Mouse (Mus musculus) hindbrain, embryonic 16.5 days (tissue): Measurements from ENCODE around the gene Cfi. TPM values are rescaled to one million over a fixed set of nuclear protein-coding genes. Genes with fewer than 3 reads are reported as not detected.

Source experiments
- ATAC-seq: fragments of 200-750 bp; cut with Nextera tagmentation; 2 replicates; pipeline ENCODE4 v1.8.0; 2017; ENCODE audit warnings: moderate TSS enrichment, moderate library complexity
- H3K27ac ChIP-seq: fragments of 300-500 bp; sonication (generic); 2 replicates; pipeline ENCODE4 v1.5.1; 2014; ENCODE audit warnings: low read depth, mild to moderate bottlenecking, control low read depth, low read length, moderate library complexity
- H3K27me3 ChIP-seq: fragments of 300-500 bp; sonication (generic); replicated peaks from 2 replicates; pipeline ENCODE4 v1.6.1; 2014; ENCODE audit warnings: low read length; ENCODE audit not compliant: control insufficient read depth, insufficient read depth
- H3K36me3 ChIP-seq: fragments of 300-500 bp; sonication (generic); 2 replicates; pipeline ENCODE4 v1.6.1; 2014; ENCODE audit warnings: mild to moderate bottlenecking, low read length, moderate library complexity, mixed read lengths; ENCODE audit not compliant: control insufficient read depth, insufficient read depth
- H3K4me1 ChIP-seq: fragments of 300-500 bp; sonication (generic); 2 replicates; pipeline ENCODE4 v1.6.1; 2014; ENCODE audit warnings: low read depth, low read length; ENCODE audit not compliant: control insufficient read depth, insufficient read depth
- H3K4me2 ChIP-seq: fragments of 300-500 bp; sonication (generic); 2 replicates; pipeline ENCODE4 v1.6.1; 2014; ENCODE audit warnings: mild to moderate bottlenecking, low read length, control low read depth, moderate library complexity
- H3K4me3 ChIP-seq: fragments of 300-500 bp; sonication (generic); 2 replicates; pipeline ENCODE4 v1.5.1; 2014; ENCODE audit warnings: mild to moderate bottlenecking, low read length, control low read depth, moderate library complexity
- H3K9ac ChIP-seq: fragments of 300-500 bp; sonication (generic); 2 replicates; pipeline ENCODE4 v1.6.1; 2014; ENCODE audit warnings: low read depth, mild to moderate bottlenecking, control low read depth, low read length, moderate library complexity
- H3K9me3 ChIP-seq: fragments of 300-500 bp; sonication (generic); 2 replicates; pipeline ENCODE4 v1.6.1; 2014; ENCODE audit warnings: mild to moderate bottlenecking, low read length, moderate library complexity; ENCODE audit not compliant: control insufficient read depth
- WGBS: fragments of 180-500 bp; shearing (Covaris S2); extraction: QIAGEN DNeasy Blood & Tissue Kit; methylation state at CpG from one replicate; pipeline ENCODE4 v1.1.7; 2014; 5-methylcytosine and 5-hydroxymethylcytosine counted together
- polyA plus RNA-seq: library from polyadenylated mRNA; unstranded; fragments of >200 nt; fragmentation: Nextera tagmentation; extraction: Ambion mirVana; gene quantifications from 2 replicates; pipeline ENCODE4 v1.2.1, GENCODE M21; 2015

Cfi gene
- polyA plus RNA-seq, 1 experiment from 2014 or later, result 0.53 TPM

DNA sequence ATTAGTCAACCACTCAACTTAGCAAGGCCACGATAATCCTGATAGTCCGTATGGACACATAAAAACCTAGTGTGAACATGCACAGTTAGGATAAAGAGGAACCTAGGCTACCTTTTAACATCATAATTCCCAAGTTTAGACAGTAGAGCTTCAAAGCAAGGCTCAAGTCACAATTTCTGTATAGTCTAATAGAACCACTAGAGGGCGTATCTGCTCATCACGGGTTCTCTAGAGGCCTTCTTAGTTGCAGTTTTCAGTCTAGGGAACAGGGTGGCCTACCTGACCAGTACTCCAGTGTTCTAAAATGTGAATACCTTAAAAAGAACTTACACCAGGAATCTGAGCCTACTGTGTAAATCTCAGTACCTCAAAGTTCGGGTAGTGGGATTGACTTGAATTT lies 12.4 kb upstream of the Cfi start:
- Histone ChIP-seq H3K27me3 (no peaks in the 10 kb centered on the region), H3K9me3 (no peaks in the 10 kb centered on the region), H3K4me1 (no peaks in the 10 kb centered on the region), H3K4me2 (no peak overlapping the region), H3K4me3 (no peak overlapping the region), H3K27ac (no peak overlapping the region), H3K9ac (no peak overlapping the region), H3K36me3 (peaks cover 31% of the 10 kb centered on the region)
- no peak; the same call in 1 of the 2 replicates for ATAC-seq
- 52% methylated on average over 5 of the region's 5 CpGs for WGBS

- Histone ChIP-seq H3K4me1 (no peaks in the 10 kb centered on the region), H3K36me3 (peaks cover 31% of the 10 kb centered on the region), H3K9me3 (no peaks in the 10 kb centered on the region), H3K4me3 (no peak overlapping the region), H3K27me3 (no peaks in the 10 kb centered on the region), H3K9ac (no peak overlapping the region), H3K4me2 (no peak overlapping the region), H3K27ac (no peak overlapping the region)
- 79% methylated on average over 4 of the region's 4 CpGs for WGBS
- no peak for ATAC-seq
These were observed 11.5 kb upstream of the Cfi start for GRCm38 (mm10) chr3:129824146-129824545.

DNA sequence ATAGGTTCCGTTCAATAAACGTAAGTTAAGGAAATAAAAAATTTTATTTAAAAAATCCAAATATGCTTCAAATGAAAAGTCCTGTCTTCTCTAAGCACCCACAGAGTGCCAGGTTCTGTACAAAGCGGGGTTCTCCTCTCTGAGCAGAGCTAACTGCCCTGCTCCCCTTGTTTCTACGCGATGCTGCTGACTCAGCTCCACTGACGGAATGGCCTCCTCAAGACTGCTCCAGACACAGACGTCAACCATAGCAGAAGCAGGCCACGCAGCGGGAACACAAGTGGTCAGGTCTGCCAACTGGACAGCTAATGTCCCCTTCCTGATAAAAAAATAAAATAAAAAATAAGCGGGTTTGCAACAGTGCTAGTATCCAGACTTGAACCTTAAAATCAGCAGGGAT lies 10.8 kb upstream of the Cfi start:
- H3K27me3 ChIP-seq, result no peaks in the 10 kb centered on the region
- no peak for ATAC-seq
- H3K9ac ChIP-seq, result no peak overlapping the region
- H3K9me3 ChIP-seq, result no peaks in the 10 kb centered on the region
- peaks cover 31% of the 10 kb centered on the region for H3K36me3 ChIP-seq
- H3K4me1 ChIP-seq, result peaks cover 6% of the 10 kb centered on the region
- H3K4me3 ChIP-seq, result no peak overlapping the region
- no peak overlapping the region for H3K27ac ChIP-seq
- WGBS, result 94% methylated on average over 10 of the region's 10 CpGs
- H3K4me2 ChIP-seq, result no peak overlapping the region

GRCm38 (mm10) chr3:129826691-129827090 lies 9.0 kb upstream of the Cfi start:
- H3K4me2 ChIP-seq, result no peak overlapping the region
- 90% methylated on average over 10 of the region's 10 CpGs for WGBS
- ATAC-seq, result no peak

DNA sequence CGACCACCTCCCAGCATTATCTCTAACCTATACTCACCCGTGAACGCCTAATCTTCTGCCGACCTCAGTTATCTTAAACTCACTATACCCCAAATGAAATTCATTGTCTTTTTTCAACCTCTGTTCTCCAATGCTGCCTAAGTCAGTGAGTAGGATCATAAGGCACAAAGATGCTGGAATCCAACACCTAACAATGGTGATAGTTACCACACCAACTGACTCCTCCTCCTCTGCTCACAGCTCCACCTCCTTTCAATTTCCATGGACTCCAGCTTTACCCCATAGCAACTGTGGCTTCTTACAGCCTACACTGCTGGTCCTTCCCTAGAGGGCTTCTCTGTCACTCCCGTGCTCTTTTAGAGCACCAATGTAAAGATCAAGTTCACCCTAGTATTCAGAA lies 8.0 kb upstream of the Cfi start:
- no peaks in the 10 kb centered on the region for H3K27me3 ChIP-seq
- no peak overlapping the region for H3K4me3 ChIP-seq
- H3K4me1 ChIP-seq, result peaks cover 9% of the 10 kb centered on the region
- H3K27ac ChIP-seq, result no peak overlapping the region
- H3K9ac ChIP-seq, result no peak overlapping the region
- no peaks in the 10 kb centered on the region for H3K9me3 ChIP-seq
- 97% methylated on average over 5 of the region's 5 CpGs for WGBS
- no peak for ATAC-seq
- H3K4me2 ChIP-seq, result no peak overlapping the region
- peaks cover 28% of the 10 kb centered on the region for H3K36me3 ChIP-seq

More at GRCm38 (mm10) chr3:129826691-129827090, 9.0 kb upstream of the Cfi start:
- no peak overlapping the region for H3K9ac ChIP-seq
- H3K27ac ChIP-seq, result no peak overlapping the region
- no peaks in the 10 kb centered on the region for H3K27me3 ChIP-seq
- peaks cover 31% of the 10 kb centered on the region for H3K36me3 ChIP-seq
- no peak overlapping the region for H3K4me3 ChIP-seq
- H3K4me1 ChIP-seq, result peaks cover 9% of the 10 kb centered on the region
- H3K9me3 ChIP-seq, result no peaks in the 10 kb centered on the region

- no peak for ATAC-seq
- H3K4me2 ChIP-seq, result peak overlapping the region; percentile 58
- H3K27me3 ChIP-seq, result no peaks in the 10 kb centered on the region
- H3K36me3 ChIP-seq, result peaks cover 9% of the 10 kb centered on the region; the same call in 1 of the 2 replicates
- peak overlapping the region; percentile 69 for H3K9ac ChIP-seq
- peak overlapping the region; percentile 89 for H3K27ac ChIP-seq
- under 1% methylated on average over 44 of the region's 45 CpGs for WGBS
- H3K4me1 ChIP-seq, result peaks cover 9% of the 10 kb centered on the region
- peak overlapping the region; percentile 85 for H3K4me3 ChIP-seq
- no peaks in the 10 kb centered on the region for H3K9me3 ChIP-seq
These were observed 5.1 kb upstream of the Cfi start for GRCm38 (mm10) chr3:129830626-129831025.

DNA sequence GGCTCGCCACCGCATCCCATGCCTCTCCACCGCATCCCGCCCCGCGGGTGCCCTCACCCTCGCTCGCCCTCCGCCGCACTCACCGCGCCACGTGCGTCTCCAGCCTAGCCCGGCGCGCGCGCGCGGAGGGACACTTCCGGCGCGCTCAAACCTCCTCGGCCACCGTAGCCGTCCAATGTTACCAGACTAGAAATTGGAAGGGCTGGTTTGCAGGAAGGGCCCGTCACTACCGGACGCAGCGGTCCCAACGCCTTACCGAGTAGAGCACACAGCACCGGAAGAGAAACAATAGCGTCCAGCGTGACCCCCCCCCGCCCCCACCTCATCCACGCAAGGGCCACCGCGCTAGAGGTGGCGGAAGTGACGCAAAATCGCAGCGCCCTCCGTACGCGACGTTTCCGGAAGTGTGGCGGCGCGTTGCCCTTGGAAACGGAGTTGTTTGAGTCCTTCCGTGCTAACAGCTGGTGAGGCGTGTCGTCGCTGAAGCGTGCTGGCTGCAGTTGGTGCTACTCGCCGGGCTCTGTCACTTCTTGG lies 4.6 kb upstream of the Cfi start, which contains the start of gene Gar1:
TSS of gene Gar1 (minus strand) at position 362 of the 534 bp plus-strand sequence.
- H3K27ac ChIP-seq, result peak within 1 kb of the TSS; percentile 89
- H3K27me3 ChIP-seq, result no peaks in the 10 kb centered on the region
- H3K9ac ChIP-seq, result peak within 1 kb of the TSS; percentile 69
- peaks cover 5% of the 10 kb centered on the region; the same call in 1 of the 2 replicates for H3K36me3 ChIP-seq
- H3K4me3 ChIP-seq, result peak within 1 kb of the TSS; percentile 85
- H3K4me1 ChIP-seq, result peaks cover 9% of the 10 kb centered on the region
- no peaks in the 10 kb centered on the region for H3K9me3 ChIP-seq
- ATAC-seq, result peak; percentile 98
- 1% methylated on average over 58 of the region's 60 CpGs for WGBS
- peak within 1 kb of the TSS; percentile 75 for H3K4me2 ChIP-seq

- Histone ChIP-seq H3K36me3 (no peaks in the 10 kb centered on the region), H3K4me1 (no peaks in the 10 kb centered on the region), H3K27ac (no peak overlapping the region), H3K9me3 (no peaks in the 10 kb centered on the region), H3K27me3 (no peaks in the 10 kb centered on the region), H3K4me2 (peak overlapping the region; percentile 8), H3K9ac (no peak overlapping the region), H3K4me3 (no peak overlapping the region)
- ATAC-seq, result no peak
- 19% methylated on average over 11 of the region's 11 CpGs for WGBS
These were observed 490 bp downstream of the Cfi start for GRCm38 (mm10) chr3:129836051-129836697.

DNA sequence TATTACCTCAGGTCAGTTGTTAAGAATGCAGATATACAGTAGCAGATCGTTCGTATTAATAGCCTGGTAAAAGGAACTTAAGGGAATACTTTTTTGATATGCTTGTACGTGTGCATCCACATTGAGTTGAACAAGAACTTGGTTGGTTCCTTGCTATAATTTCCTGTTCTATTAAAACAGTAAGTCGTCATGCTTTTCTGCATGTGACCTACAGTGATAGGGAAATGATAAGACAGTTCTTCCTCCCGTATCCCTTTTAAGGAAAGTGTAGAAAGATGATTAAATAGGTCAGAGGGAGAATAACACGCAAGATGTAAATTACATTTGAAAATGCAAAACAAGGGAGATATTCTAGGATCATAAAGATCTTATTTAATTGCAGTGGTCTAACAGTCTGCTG lies 1.3 kb downstream of the Cfi start:
- ATAC-seq, result no peak
- H3K9me3 ChIP-seq, result no peaks in the 10 kb centered on the region
- H3K9ac ChIP-seq, result no peak overlapping the region
- no peak overlapping the region for H3K4me3 ChIP-seq
- H3K27ac ChIP-seq, result no peak overlapping the region
- H3K4me1 ChIP-seq, result no peaks in the 10 kb centered on the region
- no peak overlapping the region for H3K4me2 ChIP-seq
- no peaks in the 10 kb centered on the region for H3K27me3 ChIP-seq
- no peaks in the 10 kb centered on the region for H3K36me3 ChIP-seq
- WGBS, result 93% methylated on average over 6 of the region's 6 CpGs
